Mouse (Mus musculus) intestine, embryonic 14.5 days (tissue): ENCODE data around the gene Ret. TPM values are rescaled to one million over a fixed set of nuclear protein-coding genes. Genes with fewer than 3 reads are reported as not detected.

Experiments used
- ATAC-seq: fragments of 200-750 bp; cut with Nextera tagmentation; replicated peaks from 2 replicates; pipeline ENCODE4 v1.8.0; 2017; ENCODE audit warnings: low read depth, moderate number of reproducible peaks, moderate TSS enrichment, moderate library complexity; ENCODE audit not compliant: low FRiP score, low TSS enrichment
- DNase-seq: peaks from one replicate; pipeline ENCODE4 v3.0.0-alpha.2; 2018; ENCODE audit warnings: low spot score
- H3K27ac ChIP-seq: fragments of 300-500 bp; sonication (generic); 2 replicates; pipeline ENCODE4 v1.5.1; 2014; ENCODE audit warnings: low read depth, mild to moderate bottlenecking, control low read depth
- H3K27me3 ChIP-seq: fragments of 300-500 bp; sonication (generic); replicated peaks from 2 replicates; pipeline ENCODE4 v1.6.1; 2014; ENCODE audit warnings: low read length, control low read depth; ENCODE audit not compliant: control insufficient read depth, insufficient read depth
- H3K36me3 ChIP-seq: fragments of 300-500 bp; sonication (generic); 2 replicates; pipeline ENCODE4 v1.6.1; 2014; ENCODE audit warnings: low read length, control low read depth; ENCODE audit not compliant: control insufficient read depth, insufficient read depth
- H3K4me1 ChIP-seq: fragments of 300-500 bp; sonication (generic); replicated peaks from 2 replicates; pipeline ENCODE4 v1.6.1; 2014; ENCODE audit warnings: low read length, control low read depth, mixed read lengths; ENCODE audit not compliant: control insufficient read depth, insufficient read depth
- H3K4me2 ChIP-seq: fragments of 300-500 bp; sonication (generic); 2 replicates; pipeline ENCODE4 v1.6.1; 2014; ENCODE audit warnings: low read length
- H3K4me3 ChIP-seq: fragments of 300-500 bp; sonication (generic); 2 replicates; pipeline ENCODE4 v1.5.1; 2014; ENCODE audit warnings: low read depth, low read length, control low read depth, mixed read lengths
- H3K9ac ChIP-seq: fragments of 300-500 bp; sonication (generic); 2 replicates; pipeline ENCODE4 v1.6.1; 2014; ENCODE audit warnings: mild to moderate bottlenecking, low read length
- H3K9me3 ChIP-seq: fragments of 300-500 bp; sonication (generic); 2 replicates; pipeline ENCODE4 v1.6.1; 2016; ENCODE audit warnings: low read length, control low read depth; ENCODE audit not compliant: control insufficient read depth
- WGBS: fragments of 180-500 bp; shearing (Covaris S2); extraction: QIAGEN DNeasy Blood & Tissue Kit; methylation state at CpG from one replicate; pipeline ENCODE4 v1.1.7; 2014; 5-methylcytosine and 5-hydroxymethylcytosine counted together
- polyA plus RNA-seq: library from polyadenylated mRNA; unstranded; fragments of >200 nt; fragmentation: Nextera tagmentation; extraction: Ambion mirVana; gene quantifications from 2 replicates; pipeline ENCODE4 v1.2.1, GENCODE M21; 2014

Gene Ret
- polyA plus RNA-seq, 1 experiment from 2014 or later, result 23.4 TPM

DNA sequence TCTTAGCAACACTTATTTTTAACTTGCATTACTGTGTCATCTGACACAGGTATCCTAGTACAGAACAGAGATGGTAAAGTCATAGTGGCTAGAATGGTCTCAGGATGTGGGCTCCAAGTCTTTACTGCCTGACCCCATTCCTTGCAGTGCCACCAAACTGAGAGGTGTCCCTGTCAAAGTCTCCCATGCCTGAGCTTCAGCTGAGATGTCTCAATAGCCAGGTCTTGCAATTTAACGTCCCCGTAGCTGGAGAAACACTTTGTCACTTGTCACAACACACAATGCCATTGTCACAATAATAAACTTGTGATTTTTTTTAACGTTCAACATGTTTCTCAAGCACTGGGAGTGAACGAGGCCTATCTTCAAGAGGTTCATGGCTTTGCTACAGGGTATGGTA lies 47.4 kb downstream of the Ret start:
- Histone ChIP-seq H3K36me3 (no peaks in the 10 kb centered on the region), H3K4me3 (no peak overlapping the region), H3K4me1 (no peaks in the 10 kb centered on the region), H3K4me2 (no peak overlapping the region), H3K9me3 (no peaks in the 10 kb centered on the region), H3K27me3 (no peaks in the 10 kb centered on the region), H3K9ac (no peak overlapping the region), H3K27ac (no peak overlapping the region)
- WGBS, result 80% methylated on average over 4 of the region's 4 CpGs
- DNase-seq, result no peak
- ATAC-seq, result no peak

GRCm38 (mm10) chr6:118140961-118141360 lies 56.6 kb downstream of the Ret start:
- no peak overlapping the region for H3K4me2 ChIP-seq
- 66% methylated on average over 6 of the region's 6 CpGs for WGBS
- no peak overlapping the region for H3K4me3 ChIP-seq
- ATAC-seq (no peak), DNase-seq (no peak)
- H3K9ac ChIP-seq, result no peak overlapping the region
- no peaks in the 10 kb centered on the region for H3K36me3 ChIP-seq
- no peaks in the 10 kb centered on the region; the same call in 1 of the 2 replicates for H3K4me1 ChIP-seq
- no peaks in the 10 kb centered on the region for H3K27me3 ChIP-seq
- peaks cover 2% of the 10 kb centered on the region; the same call in 1 of the 2 replicates for H3K9me3 ChIP-seq
- H3K27ac ChIP-seq, result no peak overlapping the region

GRCm38 (mm10) chr6:118138731-118139709 lies 58.5 kb downstream of the Ret start, which contains the start of gene Csgalnact2:
Gene Csgalnact2, minus strand, starts transcription at chr6:118139140.
- Histone ChIP-seq H3K27me3 (no peaks in the 10 kb centered on the region), H3K36me3 (no peaks in the 10 kb centered on the region), H3K4me3 (peak within 1 kb of the TSS; percentile 76), H3K9me3 (no peaks in the 10 kb centered on the region), H3K9ac (peak within 1 kb of the TSS; percentile 78), H3K27ac (peak within 1 kb of the TSS; percentile 59; the same call in 1 of the 2 replicates), H3K4me1 (no peaks in the 10 kb centered on the region; the same call in 1 of the 2 replicates), H3K4me2 (peak within 1 kb of the TSS; percentile 79)
- WGBS, result 6% methylated on average over 63 of the region's 66 CpGs
- peak; percentile 97 for ATAC-seq
- peak; percentile 99 for DNase-seq

DNA sequence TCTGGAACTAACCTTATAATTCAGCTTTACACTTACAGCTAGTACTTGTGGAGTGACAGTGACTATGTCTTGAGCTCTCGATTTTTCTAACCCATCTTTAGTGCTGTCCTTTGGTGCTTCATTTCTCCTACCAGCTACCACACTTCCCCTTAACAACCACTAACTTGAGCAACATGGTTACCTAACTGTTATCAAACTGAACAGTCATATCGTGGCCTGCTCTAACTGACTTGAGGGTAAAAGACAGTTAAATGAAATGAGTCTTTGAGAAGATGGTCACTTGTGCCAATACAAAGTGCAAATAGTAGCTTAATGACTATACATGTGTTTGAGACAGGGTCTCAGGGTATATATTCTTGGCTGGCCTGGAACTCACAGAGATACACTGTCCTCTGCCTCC lies 60.4 kb downstream of the Ret start:
- no peak for DNase-seq
- H3K4me2 ChIP-seq, result no peak overlapping the region
- no peaks in the 10 kb centered on the region for H3K9me3 ChIP-seq
- no peaks in the 10 kb centered on the region; the same call in 1 of the 2 replicates for H3K4me1 ChIP-seq
- ATAC-seq, result no peak
- WGBS, result 80% methylated on average over 2 of the region's 2 CpGs
- no peak overlapping the region for H3K9ac ChIP-seq
- H3K4me3 ChIP-seq, result no peak overlapping the region
- no peaks in the 10 kb centered on the region for H3K27me3 ChIP-seq
- no peaks in the 10 kb centered on the region for H3K36me3 ChIP-seq
- H3K27ac ChIP-seq, result no peak overlapping the region

DNA sequence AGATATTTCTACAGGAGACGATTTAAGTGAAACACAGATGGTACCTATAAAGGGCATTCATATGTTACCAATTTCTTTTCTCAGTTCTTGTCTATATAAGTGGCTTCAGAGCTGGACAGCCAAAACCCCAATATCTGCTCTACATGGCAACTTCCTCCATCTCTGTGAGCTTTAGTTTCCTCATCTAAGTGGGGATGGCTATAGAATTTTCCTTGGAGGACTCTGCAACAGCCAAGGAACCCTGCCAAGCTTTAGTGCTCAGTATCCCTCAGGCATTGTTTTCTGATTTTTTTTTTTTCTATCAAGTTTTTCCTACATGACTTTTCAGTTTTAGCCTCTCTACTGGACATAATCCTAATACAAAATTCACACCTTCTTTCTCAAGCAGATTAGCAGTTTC lies 63.1 kb downstream of the Ret start:
- WGBS, result 87% methylated on average over 1 of the region's 1 CpGs

DNA sequence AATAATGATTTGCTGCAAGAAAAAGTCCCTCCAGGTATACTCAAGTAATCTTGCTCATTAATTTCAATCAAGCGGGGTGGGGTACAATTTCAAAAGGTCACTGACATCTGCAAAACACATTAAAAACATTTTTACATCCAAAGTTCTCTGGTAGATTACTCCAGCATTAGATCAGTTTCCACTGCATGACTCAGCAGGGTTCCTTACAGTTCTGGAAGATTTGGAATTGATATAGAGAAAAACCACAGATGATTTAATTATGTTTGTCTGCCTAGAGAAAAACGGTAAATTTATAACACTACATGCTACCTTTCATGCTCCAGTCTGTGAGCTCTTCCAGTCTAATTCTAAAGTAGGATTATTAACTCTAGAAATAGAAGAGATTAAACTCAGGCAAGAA lies 67.5 kb downstream of the Ret start:
- WGBS, result 89% methylated on average over 2 of the region's 2 CpGs
- no peak for DNase-seq
- H3K4me3 ChIP-seq, result no peak overlapping the region
- H3K4me1 ChIP-seq, result no peaks in the 10 kb centered on the region
- H3K9ac ChIP-seq, result no peak overlapping the region
- ATAC-seq, result no peak
- no peak overlapping the region for H3K4me2 ChIP-seq
- no peaks in the 10 kb centered on the region for H3K27me3 ChIP-seq
- H3K9me3 ChIP-seq, result no peaks in the 10 kb centered on the region
- no peak overlapping the region for H3K27ac ChIP-seq
- no peaks in the 10 kb centered on the region for H3K36me3 ChIP-seq

More for the DNA sequence above, 63.1 kb downstream of the Ret start:
- H3K4me3 ChIP-seq, result no peak overlapping the region
- no peaks in the 10 kb centered on the region for H3K9me3 ChIP-seq
- DNase-seq (no peak), ATAC-seq (no peak)
- H3K27ac ChIP-seq, result no peak overlapping the region
- H3K4me1 ChIP-seq, result no peaks in the 10 kb centered on the region; the same call in 1 of the 2 replicates
- no peak overlapping the region for H3K4me2 ChIP-seq
- no peaks in the 10 kb centered on the region for H3K36me3 ChIP-seq
- no peak overlapping the region for H3K9ac ChIP-seq
- no peaks in the 10 kb centered on the region for H3K27me3 ChIP-seq

DNA sequence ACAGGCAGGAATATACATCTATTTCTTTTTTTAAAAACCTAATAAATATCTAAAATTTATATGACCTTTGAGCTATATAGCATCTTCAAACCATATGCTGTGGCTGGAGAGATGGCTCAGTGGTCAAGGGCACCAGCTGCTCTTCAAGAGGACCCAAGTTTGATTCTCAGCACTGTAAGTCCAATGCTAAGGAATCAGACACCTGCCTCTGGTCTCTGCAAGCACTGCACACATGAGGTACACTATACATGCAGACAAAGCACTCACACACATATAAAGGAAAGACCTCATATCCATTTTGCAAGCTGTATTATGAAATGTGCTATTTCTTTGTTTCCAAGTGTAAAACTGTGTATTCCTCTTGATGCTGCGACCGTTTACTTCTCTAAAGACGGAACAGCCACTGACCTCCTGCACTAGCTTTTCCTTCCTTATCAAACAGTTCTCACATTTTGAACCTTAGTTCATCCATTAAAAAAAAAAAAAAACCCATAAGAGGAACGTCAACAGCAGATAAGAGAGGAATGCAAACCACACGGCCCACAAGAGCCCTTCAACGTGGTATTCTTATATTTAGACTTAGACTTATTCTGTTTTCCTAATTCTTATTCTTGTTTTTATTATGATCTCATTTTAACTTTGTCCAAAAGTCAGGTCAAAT lies 69.6 kb downstream of the Ret start:
- H3K27ac ChIP-seq, result no peak overlapping the region
- peaks cover 7% of the 10 kb centered on the region; the same call in 1 of the 2 replicates for H3K36me3 ChIP-seq
- ATAC-seq (no peak), DNase-seq (no peak)
- H3K4me2 ChIP-seq, result no peak overlapping the region
- WGBS, result 57% methylated on average over 6 of the region's 6 CpGs
- no peak overlapping the region for H3K4me3 ChIP-seq
- H3K4me1 ChIP-seq, result no peaks in the 10 kb centered on the region
- H3K9me3 ChIP-seq, result no peaks in the 10 kb centered on the region
- H3K27me3 ChIP-seq, result no peaks in the 10 kb centered on the region
- no peak overlapping the region for H3K9ac ChIP-seq

DNA sequence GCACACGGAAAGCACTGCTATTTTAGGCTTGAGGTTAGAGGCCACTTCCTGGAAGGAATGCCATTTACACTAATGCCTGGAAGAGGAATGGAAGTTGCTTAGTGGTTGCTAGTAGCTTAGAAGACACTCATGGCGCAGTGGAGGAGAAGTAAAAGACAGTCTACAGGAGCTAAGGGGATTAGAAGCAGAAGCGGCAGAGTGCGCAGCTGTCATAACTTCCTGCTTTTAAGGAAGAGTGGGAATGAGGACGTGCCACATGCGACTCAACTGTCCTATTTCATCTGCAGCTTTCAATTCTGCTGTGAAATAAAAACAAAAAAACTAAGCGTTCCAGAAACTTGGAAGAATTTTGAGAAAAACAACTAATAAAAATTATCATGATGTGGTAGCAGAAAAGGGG lies 70.3 kb downstream of the Ret start:
- H3K4me3 ChIP-seq, result no peak overlapping the region
- no peaks in the 10 kb centered on the region for H3K4me1 ChIP-seq
- no peak overlapping the region for H3K9ac ChIP-seq
- DNase-seq, result no peak
- no peak overlapping the region for H3K4me2 ChIP-seq
- no peak for ATAC-seq
- no peaks in the 10 kb centered on the region for H3K9me3 ChIP-seq
- peaks cover 7% of the 10 kb centered on the region; the same call in 1 of the 2 replicates for H3K36me3 ChIP-seq
- H3K27ac ChIP-seq, result no peak overlapping the region
- 70% methylated on average over 7 of the region's 7 CpGs for WGBS
- H3K27me3 ChIP-seq, result no peaks in the 10 kb centered on the region
